Mouse (Mus musculus) stomach, embryonic 15.5 days (tissue): ENCODE results near the gene Hint2. TPM values are rescaled to one million over a fixed set of nuclear protein-coding genes. Genes with fewer than 3 reads are reported as not detected.

ENCODE experiments used
- ATAC-seq: fragments of 200-750 bp; cut with Nextera tagmentation; 2 replicates; pipeline ENCODE4 v1.8.0; 2017; ENCODE audit warnings: low read depth, moderate number of reproducible peaks, moderate TSS enrichment; ENCODE audit not compliant: insufficient read depth, low FRiP score
- H3K27ac ChIP-seq: fragments of 300-500 bp; sonication (generic); 2 replicates; pipeline ENCODE4 v1.5.1; 2015; ENCODE audit warnings: mild to moderate bottlenecking, inconsistent platforms
- H3K27me3 ChIP-seq: fragments of 300-500 bp; sonication (generic); replicated peaks from 2 replicates; pipeline ENCODE4 v1.6.1; 2015; ENCODE audit warnings: inconsistent platforms
- H3K36me3 ChIP-seq: fragments of 300-500 bp; sonication (generic); 2 replicates; pipeline ENCODE4 v1.6.1; 2015; ENCODE audit warnings: inconsistent platforms
- H3K4me1 ChIP-seq: fragments of 300-500 bp; sonication (generic); 2 replicates; pipeline ENCODE4 v1.6.1; 2015; ENCODE audit warnings: inconsistent platforms
- H3K4me2 ChIP-seq: fragments of 300-500 bp; sonication (generic); 2 replicates; pipeline ENCODE4 v1.6.1; 2015; ENCODE audit warnings: mild to moderate bottlenecking, inconsistent platforms
- H3K4me3 ChIP-seq: fragments of 300-500 bp; sonication (generic); replicated peaks from 2 replicates; pipeline ENCODE4 v1.5.1; 2015; ENCODE audit warnings: inconsistent platforms
- H3K9ac ChIP-seq: fragments of 300-500 bp; sonication (generic); 2 replicates; pipeline ENCODE4 v1.6.1; 2015; ENCODE audit warnings: inconsistent platforms
- H3K9me3 ChIP-seq: fragments of 300-500 bp; sonication (generic); 2 replicates; pipeline ENCODE4 v1.6.1; 2016; ENCODE audit warnings: inconsistent platforms
- WGBS: fragments of 180-500 bp; shearing (Covaris S2); methylation state at CpG from one replicate; pipeline ENCODE4 v1.1.7; 2015; 5-methylcytosine and 5-hydroxymethylcytosine counted together
- polyA plus RNA-seq: library from polyadenylated mRNA; unstranded; fragments of >200 nt; fragmentation: Nextera tagmentation; extraction: Ambion mirVana; gene quantifications from 2 replicates; pipeline ENCODE4 v1.2.1, GENCODE M21; 2015

The Hint2 gene
- polyA plus RNA-seq, 1 experiment from 2014 or later = 108 TPM

- Histone ChIP-seq H3K4me3 (peak within 1 kb of the TSS; percentile 23), H3K27me3 (no peaks in the 10 kb centered on the region), H3K9me3 (no peaks in the 10 kb centered on the region), H3K36me3 (peaks cover 5% of the 10 kb centered on the region; the same call in 1 of the 2 replicates), H3K4me2 (peak within 1 kb of the TSS; percentile 41), H3K4me1 (no peaks in the 10 kb centered on the region), H3K9ac (no peak within 1 kb of the TSS), H3K27ac (no peak within 1 kb of the TSS)
- 17% methylated on average over 24 of the region's 24 CpGs for WGBS
- ATAC-seq = no peak
Observed at GRCm38 (mm10) chr4:43653161-43654015, 2.9 kb downstream of the Hint2 start, which contains the start of gene Spag8. TSS of gene Spag8 (minus strand) at chr4:43653594.

DNA sequence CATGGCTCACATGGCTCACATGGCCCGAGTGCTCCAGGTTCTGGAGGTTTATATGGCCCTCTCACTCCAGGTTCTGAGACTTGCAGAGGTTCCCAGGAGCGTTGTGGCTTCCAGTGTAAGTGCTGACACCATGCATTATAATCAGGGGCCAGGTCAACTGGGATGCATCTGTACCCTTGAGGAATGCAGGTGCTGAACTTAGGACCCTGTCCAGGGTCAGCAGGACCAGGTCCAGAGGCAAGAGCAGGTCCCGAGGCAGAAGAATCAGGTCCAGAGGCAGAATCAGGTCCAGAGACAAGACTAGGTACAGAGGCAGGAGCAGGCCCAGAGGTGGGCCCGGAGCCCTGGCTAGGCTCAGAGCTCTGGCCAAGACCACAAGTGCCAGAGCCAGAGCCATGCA, 3.5 kb downstream of the Hint2 start:
- H3K4me3 ChIP-seq = no peak overlapping the region
- H3K4me1 ChIP-seq = no peaks in the 10 kb centered on the region
- H3K36me3 ChIP-seq = peaks cover 5% of the 10 kb centered on the region; the same call in 1 of the 2 replicates
- no peak overlapping the region for H3K4me2 ChIP-seq
- H3K9ac ChIP-seq = no peak overlapping the region
- ATAC-seq = no peak
- 84% methylated on average over 4 of the region's 4 CpGs for WGBS
- H3K27me3 ChIP-seq = no peaks in the 10 kb centered on the region
- no peaks in the 10 kb centered on the region for H3K9me3 ChIP-seq
- no peak overlapping the region for H3K27ac ChIP-seq

DNA sequence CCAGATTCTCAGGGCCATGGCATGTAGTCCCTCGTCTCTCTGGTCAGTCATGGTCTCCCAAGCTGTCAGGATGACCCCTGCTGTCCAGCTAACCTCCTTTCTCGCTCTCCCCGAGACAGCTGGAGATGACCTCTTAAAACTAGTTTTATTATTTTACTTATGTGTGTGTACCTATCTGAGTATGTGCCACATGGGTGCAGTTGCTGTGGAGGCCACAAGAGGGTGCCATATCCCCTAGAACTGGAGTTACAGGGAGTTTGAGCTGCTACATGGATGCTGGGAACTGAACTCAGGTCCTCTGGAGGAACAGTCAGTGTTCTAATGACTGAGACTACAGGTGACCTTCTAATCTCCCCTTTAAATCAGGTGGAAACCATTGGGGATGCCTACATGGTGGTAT, 6.5 kb downstream of the Hint2 start:
- ATAC-seq = no peak
- Histone ChIP-seq H3K9me3 (no peaks in the 10 kb centered on the region), H3K27me3 (no peaks in the 10 kb centered on the region), H3K4me1 (no peaks in the 10 kb centered on the region), H3K27ac (no peak overlapping the region), H3K4me3 (no peak overlapping the region), H3K4me2 (no peak overlapping the region), H3K9ac (no peak overlapping the region), H3K36me3 (peaks cover 5% of the 10 kb centered on the region; the same call in 1 of the 2 replicates)
- WGBS = 94% methylated on average over 3 of the region's 3 CpGs

DNA sequence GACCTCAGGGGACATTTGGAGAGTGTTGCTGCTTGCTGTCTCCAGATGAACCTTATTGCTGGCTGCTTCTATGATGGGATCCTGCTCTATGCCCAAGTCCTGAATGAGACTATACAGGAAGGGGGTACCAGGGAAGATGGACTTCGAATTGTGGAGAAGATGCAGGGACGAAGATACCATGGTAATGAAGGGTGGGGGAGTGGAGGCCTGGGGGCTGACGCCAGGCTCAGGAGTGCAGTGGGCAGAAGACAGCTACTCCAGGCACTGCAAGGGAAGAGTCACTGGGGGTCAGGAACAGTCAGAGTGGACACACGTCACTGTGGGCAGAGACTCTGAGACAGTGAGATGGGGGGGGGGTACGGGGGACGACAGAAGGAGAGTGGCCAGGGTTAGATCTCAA, 15.8 kb downstream of the Hint2 start:
- no peaks in the 10 kb centered on the region for H3K4me1 ChIP-seq
- H3K27ac ChIP-seq = no peak overlapping the region
- 84% methylated on average over 6 of the region's 6 CpGs for WGBS
- H3K27me3 ChIP-seq = no peaks in the 10 kb centered on the region
- no peak overlapping the region for H3K4me3 ChIP-seq
- no peak overlapping the region for H3K4me2 ChIP-seq
- no peak overlapping the region for H3K9ac ChIP-seq
- no peaks in the 10 kb centered on the region for H3K36me3 ChIP-seq
- H3K9me3 ChIP-seq = no peaks in the 10 kb centered on the region
- no peak for ATAC-seq

DNA sequence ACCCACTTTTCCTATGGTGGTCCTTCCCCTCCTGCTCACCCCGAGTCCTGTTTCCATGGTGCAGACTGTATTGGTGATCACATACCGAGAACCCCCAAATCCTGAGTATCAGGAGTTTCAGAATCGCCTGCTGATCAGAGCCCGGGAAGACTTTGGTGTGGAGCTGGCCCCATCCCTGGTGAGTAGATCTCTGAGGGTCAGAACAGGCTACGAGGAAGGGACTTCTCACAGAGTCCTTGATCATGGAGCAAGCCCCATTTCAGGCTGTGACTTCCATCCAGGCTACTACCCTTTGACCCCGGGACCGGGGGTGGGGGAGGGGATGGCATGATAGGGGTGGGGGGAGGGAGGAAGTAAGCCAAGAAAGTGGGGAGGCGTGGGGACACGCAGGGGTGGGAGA, 16.2 kb downstream of the Hint2 start:
- H3K4me1 ChIP-seq = no peaks in the 10 kb centered on the region
- no peak overlapping the region for H3K9ac ChIP-seq
- no peak overlapping the region for H3K4me2 ChIP-seq
- H3K36me3 ChIP-seq = no peaks in the 10 kb centered on the region
- H3K27me3 ChIP-seq = no peaks in the 10 kb centered on the region
- H3K27ac ChIP-seq = no peak overlapping the region
- H3K9me3 ChIP-seq = no peaks in the 10 kb centered on the region
- no peak for ATAC-seq
- 69% methylated on average over 9 of the region's 9 CpGs for WGBS
- H3K4me3 ChIP-seq = no peak overlapping the region

DNA sequence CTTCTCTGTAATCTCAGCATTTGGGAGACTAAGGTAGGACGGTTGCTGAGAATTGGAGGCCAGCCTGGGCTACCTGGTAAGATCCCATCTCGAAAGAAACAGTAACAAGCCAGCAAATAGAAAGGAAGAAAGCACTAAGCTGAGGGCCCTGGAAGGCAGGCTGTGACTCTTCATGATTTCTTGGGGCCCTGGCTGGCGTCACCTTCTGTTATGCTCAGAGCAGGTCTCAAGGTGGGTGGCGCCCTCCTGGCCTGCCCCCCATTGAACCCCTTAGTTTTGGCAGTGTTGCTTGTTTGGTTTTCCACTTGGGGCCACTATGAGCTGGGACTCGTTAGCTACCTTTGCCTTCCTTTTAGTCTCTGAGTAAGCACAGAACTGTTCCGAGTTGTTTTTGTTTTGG, 19.5 kb downstream of the Hint2 start:
- H3K27ac ChIP-seq = no peak overlapping the region
- no peak overlapping the region for H3K4me3 ChIP-seq
- WGBS = 68% methylated on average over 6 of the region's 6 CpGs
- no peak for ATAC-seq
- H3K36me3 ChIP-seq = no peaks in the 10 kb centered on the region
- no peak overlapping the region for H3K4me2 ChIP-seq
- H3K9me3 ChIP-seq = no peaks in the 10 kb centered on the region
- peaks cover 18% of the 10 kb centered on the region for H3K4me1 ChIP-seq
- H3K27me3 ChIP-seq = 0 out of 2 replicates have a peak, but pooled peaks cover 8% of the 10 kb centered on the region
- H3K9ac ChIP-seq = no peak overlapping the region

DNA sequence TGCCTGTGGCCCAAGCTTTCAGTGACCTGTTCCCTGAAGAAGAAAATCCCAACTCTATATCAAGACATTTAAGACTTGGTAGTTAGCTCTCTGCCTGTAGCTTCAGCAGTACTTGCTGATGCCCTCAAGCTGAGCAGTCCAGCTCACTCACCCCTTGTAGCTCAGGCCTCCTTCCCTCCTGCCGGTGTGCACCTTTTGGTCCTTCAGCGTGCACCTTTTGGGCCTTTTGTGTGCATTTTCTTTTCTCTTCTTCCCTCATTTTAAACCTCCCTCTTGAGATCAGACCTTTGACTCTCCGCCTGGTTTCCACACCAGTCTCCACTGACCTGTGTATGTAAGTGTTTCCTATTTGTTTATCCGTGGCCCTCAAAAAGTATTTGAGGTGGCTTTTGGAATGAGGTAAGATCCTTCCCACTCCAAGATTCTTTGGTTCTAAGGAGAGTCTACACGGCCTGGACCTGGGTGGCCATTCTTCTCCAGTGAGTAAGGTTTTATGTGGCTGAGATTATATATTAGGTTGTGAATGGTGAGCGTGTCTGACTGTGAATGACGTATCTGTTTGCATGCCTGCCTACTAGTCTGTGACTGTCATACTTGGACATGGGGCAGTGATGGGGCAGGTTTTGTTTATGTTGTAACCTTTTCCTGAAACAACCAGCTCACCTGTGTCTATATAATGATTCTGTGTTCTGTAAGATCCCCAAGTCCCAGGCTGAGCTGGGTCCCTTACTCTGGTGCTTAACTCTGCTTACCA, 21.5 kb downstream of the Hint2 start:
- Histone ChIP-seq H3K4me1 (peaks cover 28% of the 10 kb centered on the region), H3K4me2 (no peak overlapping the region), H3K27me3 (0 out of 2 replicates have a peak, but pooled peaks cover 8% of the 10 kb centered on the region), H3K36me3 (no peaks in the 10 kb centered on the region), H3K9ac (no peak overlapping the region), H3K27ac (no peak overlapping the region), H3K4me3 (no peak overlapping the region), H3K9me3 (no peaks in the 10 kb centered on the region)
- WGBS = 85% methylated on average over 7 of the region's 7 CpGs
- ATAC-seq = no peak

DNA sequence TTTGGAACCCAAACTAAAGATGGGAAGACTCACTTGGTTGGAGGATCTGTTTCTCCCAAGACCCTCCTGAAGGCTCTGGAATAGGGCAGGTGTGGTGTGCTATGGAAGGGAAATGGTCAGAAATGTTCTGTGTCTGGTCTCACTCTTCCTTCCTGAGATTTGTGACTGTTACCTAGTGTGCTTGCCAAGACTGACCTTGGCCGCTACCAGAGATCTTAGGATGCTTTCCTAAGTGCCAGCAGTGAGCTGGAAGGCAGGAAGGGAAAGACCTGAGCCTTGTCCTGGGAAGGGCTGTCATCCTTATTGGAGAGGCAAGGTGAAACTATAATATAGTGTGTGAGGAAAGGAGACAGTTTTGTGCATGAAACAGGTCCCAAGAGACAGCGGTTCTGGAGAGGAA, 22.5 kb downstream of the Hint2 start:
- Histone ChIP-seq H3K27ac (no peak overlapping the region), H3K9ac (no peak overlapping the region), H3K9me3 (no peaks in the 10 kb centered on the region), H3K4me3 (no peak overlapping the region), H3K4me2 (no peak overlapping the region), H3K27me3 (0 out of 2 replicates have a peak, but pooled peaks cover 8% of the 10 kb centered on the region), H3K4me1 (peaks cover 28% of the 10 kb centered on the region), H3K36me3 (no peaks in the 10 kb centered on the region)
- no peak for ATAC-seq
- 91% methylated on average over 2 of the region's 2 CpGs for WGBS

DNA sequence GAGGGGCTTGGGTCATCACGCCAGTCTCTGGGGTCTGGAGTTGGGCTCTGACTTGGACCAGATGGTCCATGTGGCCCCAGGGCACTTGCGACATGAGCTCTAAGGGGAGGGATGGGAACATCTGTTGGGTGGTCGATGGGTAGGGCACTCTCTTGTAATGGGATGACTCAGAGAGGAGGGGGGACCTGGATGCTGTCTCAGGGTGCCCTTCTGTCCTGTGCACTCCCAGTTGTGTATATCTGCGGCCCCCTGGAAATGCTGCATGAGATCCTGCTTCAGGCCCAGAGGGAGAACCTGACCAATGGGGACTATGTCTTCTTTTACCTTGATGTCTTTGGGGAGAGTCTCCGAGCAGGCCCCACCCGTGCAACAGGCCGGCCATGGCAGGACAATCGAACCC, 23.0 kb downstream of the Hint2 start:
- Histone ChIP-seq H3K9ac (no peak overlapping the region), H3K9me3 (no peaks in the 10 kb centered on the region), H3K27me3 (0 out of 2 replicates have a peak, but pooled peaks cover 8% of the 10 kb centered on the region), H3K4me3 (no peak overlapping the region), H3K4me1 (peaks cover 28% of the 10 kb centered on the region), H3K36me3 (no peaks in the 10 kb centered on the region), H3K27ac (no peak overlapping the region), H3K4me2 (peak overlapping the region; percentile 91)
- WGBS = 80% methylated on average over 8 of the region's 8 CpGs
- ATAC-seq = no peak

DNA sequence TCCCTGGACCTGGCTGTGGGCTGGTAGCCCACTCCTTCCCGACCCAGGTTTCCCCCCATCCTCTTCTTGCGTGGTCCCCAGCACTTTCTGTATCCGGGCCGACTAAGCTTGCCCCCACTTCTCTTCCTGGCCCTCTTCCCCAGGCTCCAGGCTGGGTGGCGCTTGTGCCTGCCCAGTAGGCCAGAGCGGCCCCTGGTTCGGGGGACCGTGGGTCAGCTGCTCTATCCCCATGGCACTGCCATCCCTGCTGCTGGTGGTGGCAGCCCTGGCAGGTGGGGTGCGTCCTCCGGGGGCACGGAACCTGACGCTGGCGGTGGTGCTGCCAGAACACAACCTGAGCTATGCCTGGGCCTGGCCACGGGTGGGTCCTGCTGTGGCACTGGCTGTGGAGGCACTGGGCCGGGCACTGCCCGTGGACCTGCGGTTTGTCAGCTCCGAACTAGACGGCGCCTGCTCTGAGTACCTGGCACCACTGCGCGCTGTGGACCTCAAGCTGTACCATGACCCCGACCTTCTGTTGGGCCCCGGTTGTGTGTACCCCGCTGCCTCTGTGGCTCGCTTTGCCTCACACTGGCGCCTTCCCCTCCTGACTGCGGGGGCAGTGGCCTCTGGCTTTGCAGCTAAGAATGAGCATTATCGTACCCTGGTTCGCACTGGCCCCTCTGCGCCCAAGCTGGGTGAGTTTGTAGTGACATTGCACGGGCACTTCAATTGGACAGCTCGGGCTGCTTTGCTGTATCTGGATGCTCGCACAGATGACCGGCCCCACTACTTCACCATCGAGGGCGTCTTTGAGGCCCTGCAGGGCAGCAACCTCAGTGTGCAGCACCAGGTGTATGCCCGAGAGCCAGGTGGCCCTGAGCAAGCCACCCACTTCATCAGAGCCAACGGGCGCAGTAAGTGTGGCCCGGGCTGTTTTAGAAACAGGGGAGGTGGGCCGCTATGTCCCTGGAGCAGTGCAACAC, 24.0 kb downstream of the Hint2 start:
- Histone ChIP-seq H3K27ac (peak overlapping the region; percentile 66), H3K4me1 (peaks cover 28% of the 10 kb centered on the region), H3K4me3 (peak overlapping the region; percentile 61), H3K9me3 (no peaks in the 10 kb centered on the region), H3K36me3 (no peaks in the 10 kb centered on the region), H3K9ac (peak overlapping the region; percentile 66), H3K4me2 (peak overlapping the region; percentile 91), H3K27me3 (0 out of 2 replicates have a peak, but pooled peaks cover 8% of the 10 kb centered on the region)
- WGBS = 51% methylated on average over 42 of the region's 42 CpGs
- ATAC-seq = 0 out of 2 replicates have a peak, but pooled peaks have one; percentile 33
